Mouse (Mus musculus): Measurements from ENCODE around the gene Art4. TPM values are rescaled to one million over a fixed set of nuclear protein-coding genes. Genes with fewer than 3 reads are reported as not detected.

Gene Art4
- polyA plus RNA-seq, 1 experiment from 2014 or later = 3.3 TPM

Small RNA genes within 50 kb of the gene (microRNA-seq; reads per million reads assigned to microRNA genes)
- not detected for gene Gm44364 (ENCODE audit: borderline number of aligned reads)

Other genes starting within 250 kb of the Art4 start
- 30.3 and 31.6 TPM in 2 replicates for gene Plbd1, start 195.8 kb downstream of the Art4 start, polyA plus RNA-seq (2015; fragmentation: Nextera tagmentation; extraction: Ambion mirVana)
- 0.08 and 0.11 TPM in 2 replicates for gene Gucy2c, start 76.0 kb downstream of the Art4 start, polyA plus RNA-seq (2015; fragmentation: Nextera tagmentation; extraction: Ambion mirVana)
- 0.53 and 0.69 TPM in 2 replicates for gene Hist4h4, start 53.3 kb downstream of the Art4 start, polyA plus RNA-seq (2015; fragmentation: Nextera tagmentation; extraction: Ambion mirVana)
- 151 and 155 TPM in 2 replicates for gene H2afj, start 49.5 kb downstream of the Art4 start, polyA plus RNA-seq (2015; fragmentation: Nextera tagmentation; extraction: Ambion mirVana)
- 1.2 and 3.7 TPM in 2 replicates for gene BC049715, start 30.1 kb downstream of the Art4 start, polyA plus RNA-seq (2015; fragmentation: Nextera tagmentation; extraction: Ambion mirVana)
- gene Wbp11, start 29.5 kb downstream of the Art4 start, polyA plus RNA-seq (2015; fragmentation: Nextera tagmentation; extraction: Ambion mirVana) = 92.0 and 104 TPM in 2 replicates
- gene Smco3, start 22.3 kb downstream of the Art4 start, polyA plus RNA-seq (2015; fragmentation: Nextera tagmentation; extraction: Ambion mirVana) = 2.1 and 2.5 TPM in 2 replicates
- gene Mgp, start 18.1 kb upstream of the Art4 start, polyA plus RNA-seq (2015; fragmentation: Nextera tagmentation; extraction: Ambion mirVana) = 211 and 283 TPM in 2 replicates
- gene Erp27, start 64.4 kb upstream of the Art4 start, polyA plus RNA-seq (2015; fragmentation: Nextera tagmentation; extraction: Ambion mirVana) = 0.60 and 0.80 TPM in 2 replicates
- gene Pde6h, start 66.1 kb upstream of the Art4 start, polyA plus RNA-seq (2015; fragmentation: Nextera tagmentation; extraction: Ambion mirVana) = not detected in 2 replicates
- 140 and 145 TPM in 2 replicates for gene Arhgdib, start 84.2 kb upstream of the Art4 start, polyA plus RNA-seq (2015; fragmentation: Nextera tagmentation; extraction: Ambion mirVana)

All from embryonic facial prominence, embryonic 15.5 days (tissue).